Mouse (Mus musculus): ENCODE data around the gene Abcc3.

- TF ChIP-seq GATA1 (IDR thresholded peaks at IDR 0.05; ENCODE audit: borderline replicate concordance, low read length) (no peak), FLI1 (IDR thresholded peaks at IDR 0.05; ENCODE audit: low read length) (no peak)
These were observed 20.7 kb upstream of the Abcc3 start for GRCm38 (mm10) chr11:94413516-94413915.

Measured in megakaryocyte, embryonic 14.5 days (primary cell).